Mouse (Mus musculus) cortical plate, adult 2 months (tissue): Measurements from ENCODE around the gene Cfap73. TPM values are rescaled to one million over a fixed set of nuclear protein-coding genes. Genes with fewer than 3 reads are reported as not detected.

ENCODE experiments used
- H3K27ac ChIP-seq: fragments of 200-500 bp; 2 replicates; pipeline ENCODE4 v1.5.1; 2012; ENCODE audit warnings: low read length, control low read depth, inconsistent platforms; ENCODE audit not compliant: insufficient read depth
- H3K4me1 ChIP-seq: fragments of 200-500 bp; 2 replicates; pipeline ENCODE4 v1.6.1; 2011; ENCODE audit warnings: low read length; ENCODE audit not compliant: control insufficient read depth, insufficient read depth
- H3K4me3 ChIP-seq: fragments of 200-500 bp; 2 replicates; pipeline ENCODE4 v1.5.1; 2011; ENCODE audit warnings: mild to moderate bottlenecking, low read length, control low read depth; ENCODE audit not compliant: insufficient read depth
- CTCF ChIP-seq: fragments of 200-500 bp; IDR thresholded peaks from 2 replicates; pipeline ENCODE4 v1.5.1; 2011; ENCODE audit warnings: mild to moderate bottlenecking, control low read depth, low read length; ENCODE audit not compliant: insufficient read depth; ENCODE audit errors: extremely low read depth
- POLR2A ChIP-seq: fragments of 200-500 bp; IDR thresholded peaks from 2 replicates; pipeline ENCODE4 v1.6.1; 2011; ENCODE audit warnings: mild to moderate bottlenecking, low read length, control low read depth; ENCODE audit not compliant: insufficient read depth; ENCODE audit errors: extremely low read depth
- polyA plus RNA-seq: library from polyadenylated mRNA; depleted of rRNA; stranded (reverse); fragments of >200 nt; gene quantifications from 2 replicates; pipeline ENCODE4 v1.2.3, GENCODE M21; 2012

The Cfap73 gene
- polyA plus RNA-seq, 1 experiment, result 0.10 TPM

DNA sequence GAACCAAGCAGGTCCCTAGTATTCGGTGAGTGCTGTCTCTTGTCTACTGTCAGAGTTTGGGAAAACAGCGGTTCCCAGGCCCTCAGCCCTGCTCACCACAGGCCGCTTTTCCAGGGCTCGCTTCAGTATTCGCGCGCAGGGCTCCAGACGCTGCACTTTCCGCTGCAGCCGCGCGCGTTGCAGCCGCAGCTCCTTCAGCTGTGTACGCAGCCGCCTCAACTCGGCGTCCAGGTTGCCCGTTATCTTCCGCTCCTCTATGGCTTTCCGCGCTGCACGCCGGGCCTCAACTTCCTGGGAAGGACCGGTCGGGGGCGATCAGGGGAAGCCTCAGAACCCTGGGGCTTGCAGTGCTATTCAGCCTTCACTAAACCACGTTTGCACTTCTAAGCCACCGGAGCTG, 2.9 kb downstream of the Cfap73 start:
- H3K4me1 ChIP-seq, result no peaks in the 10 kb centered on the region; the same call in 1 of the 2 replicates
- no peak overlapping the region for H3K27ac ChIP-seq
- no peak for TF ChIP-seq POLR2A
- TF ChIP-seq CTCF, result no peak
- H3K4me3 ChIP-seq, result no peak overlapping the region

DNA sequence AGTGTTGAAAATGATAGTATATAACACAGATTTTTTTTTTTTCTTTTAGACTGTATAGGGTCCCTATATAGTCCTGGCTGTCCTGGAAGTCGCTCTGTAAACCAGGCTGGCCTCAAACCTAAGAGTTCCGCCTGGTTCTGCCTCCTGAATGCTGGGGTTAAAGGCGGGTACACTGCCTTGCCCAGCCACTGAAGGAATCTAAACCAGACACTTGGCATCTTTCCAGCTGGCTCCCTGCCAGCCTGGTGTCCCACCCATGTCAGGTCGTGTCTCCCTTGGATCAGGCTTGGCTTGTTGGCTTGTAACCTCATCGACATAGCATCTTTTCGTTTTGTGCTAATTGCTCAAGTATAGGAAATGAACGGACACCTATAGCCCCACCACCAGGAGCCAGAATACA, 5.4 kb downstream of the Cfap73 start:
- no peaks in the 10 kb centered on the region for H3K4me1 ChIP-seq
- TF ChIP-seq POLR2A (no peak), CTCF (no peak)
- H3K4me3 ChIP-seq, result no peak overlapping the region
- H3K27ac ChIP-seq, result no peak overlapping the region

- no peak overlapping the region for H3K4me3 ChIP-seq
- no peak overlapping the region for H3K27ac ChIP-seq
- no peaks in the 10 kb centered on the region for H3K4me1 ChIP-seq
- TF ChIP-seq POLR2A (no peak), CTCF (no peak)
These were observed 6.3 kb downstream of the Cfap73 start for GRCm38 (mm10) chr5:120627515-120628300.

- no peak overlapping the region for H3K4me3 ChIP-seq
- H3K4me1 ChIP-seq, result peaks cover 3% of the 10 kb centered on the region; the same call in 1 of the 2 replicates
- H3K27ac ChIP-seq, result no peak overlapping the region
- TF ChIP-seq CTCF (no peak), POLR2A (no peak)
These were observed 7.6 kb downstream of the Cfap73 start for GRCm38 (mm10) chr5:120626399-120626798.

GRCm38 (mm10) chr5:120624427-120624826, 9.6 kb downstream of the Cfap73 start:
- TF ChIP-seq CTCF (no peak), POLR2A (no peak)
- Histone ChIP-seq H3K27ac (no peak overlapping the region), H3K4me3 (no peak overlapping the region), H3K4me1 (peaks cover 3% of the 10 kb centered on the region; the same call in 1 of the 2 replicates)

DNA sequence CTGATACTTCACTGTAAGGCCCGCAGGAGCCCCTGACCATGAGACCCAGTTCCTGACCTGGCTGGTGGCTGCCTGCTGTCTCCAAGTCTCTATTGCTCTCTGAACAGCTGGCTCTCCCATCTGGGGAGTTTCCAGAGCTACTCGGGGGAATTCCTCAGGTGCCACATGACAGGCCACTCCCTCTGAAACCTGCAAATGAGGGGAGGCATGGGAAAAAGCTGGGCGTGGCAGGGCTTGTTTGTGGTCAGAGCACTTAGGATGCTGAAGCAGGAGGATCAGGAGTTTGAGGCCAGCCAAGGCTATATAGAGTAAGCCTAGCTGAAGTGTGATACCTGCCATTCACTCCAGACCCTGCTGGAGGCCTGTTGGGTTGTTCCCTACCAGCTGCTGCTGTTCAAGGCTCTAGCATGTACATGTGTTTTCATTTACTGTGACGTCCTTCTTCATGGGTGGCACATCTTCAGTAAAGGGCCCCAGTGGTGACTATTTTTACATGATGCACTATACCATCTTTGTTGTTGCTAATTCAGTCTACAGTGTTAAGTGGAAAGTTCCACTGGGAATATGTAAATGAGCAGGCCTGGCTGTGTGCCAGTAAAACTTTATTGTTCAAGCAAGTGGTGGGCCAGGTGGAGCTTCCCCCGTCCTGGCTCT, 11.7 kb downstream of the Cfap73 start:
- H3K27ac ChIP-seq, result no peak overlapping the region
- peaks cover 3% of the 10 kb centered on the region; the same call in 1 of the 2 replicates for H3K4me1 ChIP-seq
- TF ChIP-seq POLR2A (no peak), CTCF (no peak)
- no peak overlapping the region for H3K4me3 ChIP-seq

- Histone ChIP-seq H3K4me1 (peaks cover 3% of the 10 kb centered on the region; the same call in 1 of the 2 replicates), H3K27ac (no peak overlapping the region), H3K4me3 (no peak overlapping the region)
- no peak for TF ChIP-seq POLR2A
These were observed 12.2 kb downstream of the Cfap73 start for GRCm38 (mm10) chr5:120621846-120622197.

GRCm38 (mm10) chr5:120621078-120621765, 12.8 kb downstream of the Cfap73 start:
- Histone ChIP-seq H3K4me3 (no peak overlapping the region), H3K4me1 (peaks cover 3% of the 10 kb centered on the region; the same call in 1 of the 2 replicates), H3K27ac (no peak overlapping the region)
- TF ChIP-seq POLR2A, result no peak
- TF ChIP-seq CTCF, result no peak

GRCm38 (mm10) chr5:120620375-120621077, 13.5 kb downstream of the Cfap73 start:
- peak; percentile 95 for TF ChIP-seq CTCF
- TF ChIP-seq POLR2A, result no peak
- no peak overlapping the region for H3K27ac ChIP-seq
- H3K4me1 ChIP-seq, result peaks cover 3% of the 10 kb centered on the region; the same call in 1 of the 2 replicates
- H3K4me3 ChIP-seq, result no peak overlapping the region

DNA sequence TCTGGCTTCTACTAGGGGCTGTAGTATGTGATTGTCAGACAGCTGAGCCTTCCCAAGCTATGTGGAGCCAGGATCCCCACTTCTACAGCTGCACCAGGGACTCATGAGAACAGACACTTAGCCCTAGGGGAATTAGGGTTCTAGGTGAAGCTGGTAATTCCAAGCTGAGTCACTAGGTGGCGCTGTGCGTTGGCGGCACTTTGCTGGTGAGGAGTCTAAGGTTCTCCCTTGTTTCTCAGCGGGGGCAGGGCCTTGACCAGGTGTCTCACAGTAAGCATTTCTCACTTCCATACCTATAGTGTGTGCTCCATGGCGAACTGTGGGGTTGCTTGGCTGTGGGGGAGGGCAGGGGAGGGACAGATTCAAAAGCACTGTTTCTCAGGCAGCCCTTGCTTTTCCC, 14.8 kb downstream of the Cfap73 start:
- no peak overlapping the region for H3K27ac ChIP-seq
- TF ChIP-seq CTCF (peak; percentile 98), POLR2A (no peak)
- H3K4me3 ChIP-seq, result no peak overlapping the region
- peaks cover 3% of the 10 kb centered on the region; the same call in 1 of the 2 replicates for H3K4me1 ChIP-seq
